Comparison of ENCODE assay signal across 11 mouse cellular contexts in genomic region chr14:50876236-50876950, GRCm38 (mm10). TPM values are rescaled to one million over a fixed set of nuclear protein-coding genes. Genes with fewer than 3 reads are reported as not detected.
"Had no signal": no experiment of that assay in that cellular context is flagged by ENCODE, and none has a peak within 500 bp of the region (broad histone marks: within the 10 kb centered on the region; RNA-seq: fewer than 3 reads in every experiment).

No protein-coding gene starts in this region.

- ATAC-seq: lung, postnatal 0 days; midbrain, embryonic 13.5 days had no signal

- DNase-seq: kidney, adult 18-20 months; kidney, postnatal 10 days; kidney, postnatal 4 days; lung, adult 2 months; lung, postnatal 36 days; spleen, adult 18-20 months; thymus, adult 18-20 months; thymus, postnatal 14 days had no signal

RNA-seq across cellular contexts. Expression of gene Klhl33, which starts 20.9 kb away (rescaled TPM):
- total RNA-seq: neutrophil, adult 5-6 weeks had no signal
